Mouse (Mus musculus) limb, embryonic 10.5 days (tissue): ENCODE data around the gene Fgfr2. TPM values are rescaled to one million over a fixed set of nuclear protein-coding genes. Genes with fewer than 3 reads are reported as not detected.

Experiments used
- DNase-seq: peaks from one replicate; pipeline ENCODE4 v3.0.0-alpha.2; 2017; ENCODE audit warnings: low spot score
- H3K27ac ChIP-seq: fragments of 300-500 bp; sonication (generic); 2 replicates; pipeline ENCODE4 v1.5.1; 2016; ENCODE audit warnings: mild to moderate bottlenecking
- H3K27me3 ChIP-seq: fragments of 300-500 bp; sonication (generic); 2 replicates; pipeline ENCODE4 v1.6.1; 2016; ENCODE audit warnings: low read depth, mild to moderate bottlenecking; ENCODE audit not compliant: poor library complexity, severe bottlenecking
- H3K36me3 ChIP-seq: fragments of 300-500 bp; sonication (generic); 2 replicates; pipeline ENCODE4 v1.6.1; 2016; ENCODE audit warnings: mild to moderate bottlenecking, moderate library complexity
- H3K4me1 ChIP-seq: fragments of 300-500 bp; sonication (generic); 2 replicates; pipeline ENCODE4 v1.6.1; 2016
- H3K4me3 ChIP-seq: fragments of 300-500 bp; sonication (generic); 2 replicates; pipeline ENCODE4 v1.5.1; 2016; ENCODE audit warnings: mild to moderate bottlenecking, moderate library complexity
- H3K9me3 ChIP-seq: fragments of 300-500 bp; sonication (generic); replicated peaks from 2 replicates; pipeline ENCODE4 v1.6.1; 2016; ENCODE audit warnings: mild to moderate bottlenecking
- WGBS: fragments of 180-500 bp; shearing (Covaris S2); methylation state at CpG from one replicate; pipeline ENCODE4 v1.1.7; 2016; 5-methylcytosine and 5-hydroxymethylcytosine counted together
- polyA plus RNA-seq: library from polyadenylated mRNA; unstranded; fragments of >200 nt; fragmentation: Nextera tagmentation; extraction: Ambion mirVana; gene quantifications from 2 replicates; pipeline ENCODE4 v1.2.1, GENCODE M21; 2016

Fgfr2 gene
- polyA plus RNA-seq, 1 experiment from 2014 or later, result 64.4 TPM

DNA sequence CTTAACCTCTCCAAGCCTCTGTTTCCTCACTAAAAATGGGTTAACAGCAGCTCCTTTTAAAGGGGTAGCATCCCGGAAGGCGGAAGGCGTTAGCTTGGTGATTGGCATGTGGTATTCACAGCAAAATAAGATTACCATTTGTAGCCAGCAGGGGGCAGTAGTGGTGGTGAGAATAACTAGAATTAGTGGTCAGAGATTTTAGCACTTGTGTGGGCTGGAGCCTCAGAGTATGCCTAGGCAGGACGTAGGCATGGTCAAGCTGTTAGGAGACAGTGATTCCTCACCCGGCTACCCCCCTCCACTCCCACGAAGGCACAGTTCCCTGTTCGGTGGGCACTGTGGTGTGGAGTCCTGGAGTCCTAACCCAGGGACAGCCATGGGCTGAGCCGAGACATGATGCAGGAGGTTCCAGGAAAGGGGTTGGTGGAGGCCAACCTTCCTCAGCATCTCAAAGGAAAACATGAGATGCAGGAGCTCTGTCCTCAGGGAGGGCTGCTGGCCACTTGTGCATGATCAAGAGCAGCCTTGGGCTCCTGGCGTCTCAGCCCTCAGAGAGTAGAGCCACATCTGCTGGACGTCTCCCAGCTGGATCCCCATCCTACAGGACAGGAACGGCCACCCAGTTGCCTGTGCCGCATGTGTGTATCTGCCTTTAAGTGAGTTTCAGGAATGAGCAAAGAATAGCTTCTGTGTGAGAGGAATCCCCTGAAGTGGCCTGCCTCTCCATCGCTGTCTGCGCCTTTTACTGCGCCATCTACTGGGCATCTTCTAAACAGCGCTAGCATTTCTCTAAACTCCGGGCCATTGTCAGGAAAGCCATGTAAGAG is 2360.9 kb downstream of the Fgfr2 start:
- Histone ChIP-seq H3K9me3 (no peaks in the 10 kb centered on the region), H3K36me3 (peaks cover 55% of the 10 kb centered on the region), H3K4me1 (no peaks in the 10 kb centered on the region), H3K27me3 (no peaks in the 10 kb centered on the region), H3K4me3 (no peak overlapping the region), H3K27ac (no peak overlapping the region)
- WGBS, result 46% methylated on average over 17 of the region's 17 CpGs
- DNase-seq, result peak; percentile 68

DNA sequence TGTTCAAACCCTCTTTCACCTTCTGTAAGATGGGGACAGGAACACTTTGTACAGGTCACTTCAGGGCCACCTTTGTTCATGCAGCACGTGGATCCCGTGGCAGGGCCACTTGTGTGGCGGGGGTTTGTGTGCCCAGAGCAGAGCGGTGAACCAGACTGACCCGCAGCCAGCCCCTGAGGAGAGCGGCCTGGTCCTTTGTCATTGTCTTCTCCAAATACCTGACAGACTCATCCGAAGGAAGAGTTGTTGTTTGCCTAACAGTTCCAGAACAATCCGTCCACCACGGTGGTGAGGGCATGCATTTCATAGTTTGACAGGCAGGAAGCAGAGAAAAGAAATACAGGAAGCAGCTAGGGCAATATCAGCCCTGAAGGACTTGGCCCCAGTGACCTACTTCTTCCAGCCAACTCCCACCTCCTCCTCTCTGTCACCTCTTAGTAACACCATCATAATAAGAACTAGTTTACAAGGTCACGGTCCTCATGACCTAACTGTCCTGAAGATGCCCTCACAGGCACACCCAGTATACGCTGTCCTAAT is 2365.8 kb downstream of the Fgfr2 start:
- Histone ChIP-seq H3K4me1 (no peaks in the 10 kb centered on the region), H3K36me3 (peaks cover 77% of the 10 kb centered on the region), H3K27me3 (no peaks in the 10 kb centered on the region), H3K9me3 (no peaks in the 10 kb centered on the region), H3K4me3 (no peak overlapping the region), H3K27ac (no peak overlapping the region)
- 92% methylated on average over 11 of the region's 11 CpGs for WGBS
- DNase-seq, result no peak

DNA sequence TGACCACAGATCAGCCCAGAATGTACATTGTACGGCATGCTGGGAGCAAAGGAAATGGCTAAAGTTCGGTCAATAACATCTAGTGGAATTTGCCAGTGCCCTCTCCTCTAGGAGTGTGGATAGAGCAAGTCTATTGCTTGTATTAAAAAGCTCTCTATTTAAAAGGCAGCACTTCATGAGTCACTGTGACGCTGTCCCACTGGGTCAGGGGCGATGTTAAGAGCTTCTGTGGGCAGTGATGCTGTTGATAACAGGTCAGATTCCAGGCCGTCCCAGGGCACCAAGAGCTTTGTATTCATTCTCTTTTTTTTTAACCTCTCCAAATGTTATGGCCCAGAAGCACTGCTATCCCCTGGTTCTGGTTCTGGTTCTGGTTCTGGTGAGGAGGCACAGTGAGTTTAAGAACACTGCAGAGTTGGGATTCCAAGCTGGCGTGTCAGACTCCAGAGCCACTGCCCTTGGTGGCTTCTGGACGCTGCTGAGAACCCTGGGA is 2366.8 kb downstream of the Fgfr2 start:
- DNase-seq, result no peak
- WGBS, result 94% methylated on average over 7 of the region's 7 CpGs
- H3K36me3 ChIP-seq, result peaks cover 87% of the 10 kb centered on the region
- no peaks in the 10 kb centered on the region for H3K9me3 ChIP-seq
- H3K27me3 ChIP-seq, result no peaks in the 10 kb centered on the region
- no peak overlapping the region for H3K4me3 ChIP-seq
- H3K4me1 ChIP-seq, result peaks cover 3% of the 10 kb centered on the region
- no peak overlapping the region for H3K27ac ChIP-seq

DNA sequence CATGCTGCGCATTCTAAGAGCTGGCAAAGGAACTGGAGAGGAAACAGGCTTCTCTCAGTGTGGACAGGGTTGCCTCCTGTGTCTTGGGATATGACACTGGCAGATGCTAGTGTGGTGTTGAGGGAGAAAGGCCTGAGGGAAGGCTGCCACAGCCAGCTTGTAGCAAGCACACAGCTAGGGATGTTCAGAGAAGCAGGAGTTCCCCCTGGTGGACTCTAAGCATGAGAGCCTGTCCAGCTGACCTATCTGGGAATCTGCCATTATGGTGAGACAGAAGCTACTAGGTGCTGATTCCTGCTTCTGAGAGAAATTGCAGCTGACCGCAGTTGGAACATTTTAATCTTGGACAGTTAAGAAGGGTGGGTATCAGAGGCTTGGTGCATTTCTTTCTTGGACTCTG is 2368.4 kb downstream of the Fgfr2 start:
- Histone ChIP-seq H3K4me3 (no peak overlapping the region), H3K36me3 (peaks cover 87% of the 10 kb centered on the region), H3K4me1 (peaks cover 16% of the 10 kb centered on the region), H3K9me3 (no peaks in the 10 kb centered on the region), H3K27ac (no peak overlapping the region), H3K27me3 (no peaks in the 10 kb centered on the region)
- 95% methylated on average over 2 of the region's 2 CpGs for WGBS
- no peak for DNase-seq

DNA sequence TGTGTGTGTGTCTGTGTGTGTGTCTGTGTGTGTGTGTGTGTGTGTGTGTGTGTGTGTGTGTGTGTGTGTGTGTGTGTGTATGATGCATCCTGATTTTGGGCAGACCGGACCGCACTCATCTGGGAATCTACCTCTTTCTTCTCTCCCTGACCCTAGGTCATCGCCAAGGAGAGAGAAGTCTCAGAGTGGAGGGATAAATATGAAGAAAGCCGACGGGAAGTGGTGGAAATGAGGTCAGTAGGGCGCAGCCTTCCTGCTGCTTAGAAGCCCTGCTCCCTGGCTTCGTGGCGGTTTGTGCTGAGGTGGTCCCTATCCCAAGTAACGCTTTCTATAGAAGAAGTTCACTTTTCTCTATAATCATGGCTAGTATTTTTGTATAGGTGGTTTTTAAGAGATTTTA is 2371.5 kb downstream of the Fgfr2 start:
- DNase-seq, result no peak
- Histone ChIP-seq H3K4me3 (no peak overlapping the region), H3K27me3 (no peaks in the 10 kb centered on the region), H3K36me3 (peaks cover 92% of the 10 kb centered on the region), H3K9me3 (no peaks in the 10 kb centered on the region), H3K27ac (0 out of 2 replicates have a peak overlapping the region, but pooled peaks have one; percentile 72), H3K4me1 (peaks cover 16% of the 10 kb centered on the region)
- WGBS, result 72% methylated on average over 9 of the region's 9 CpGs

DNA sequence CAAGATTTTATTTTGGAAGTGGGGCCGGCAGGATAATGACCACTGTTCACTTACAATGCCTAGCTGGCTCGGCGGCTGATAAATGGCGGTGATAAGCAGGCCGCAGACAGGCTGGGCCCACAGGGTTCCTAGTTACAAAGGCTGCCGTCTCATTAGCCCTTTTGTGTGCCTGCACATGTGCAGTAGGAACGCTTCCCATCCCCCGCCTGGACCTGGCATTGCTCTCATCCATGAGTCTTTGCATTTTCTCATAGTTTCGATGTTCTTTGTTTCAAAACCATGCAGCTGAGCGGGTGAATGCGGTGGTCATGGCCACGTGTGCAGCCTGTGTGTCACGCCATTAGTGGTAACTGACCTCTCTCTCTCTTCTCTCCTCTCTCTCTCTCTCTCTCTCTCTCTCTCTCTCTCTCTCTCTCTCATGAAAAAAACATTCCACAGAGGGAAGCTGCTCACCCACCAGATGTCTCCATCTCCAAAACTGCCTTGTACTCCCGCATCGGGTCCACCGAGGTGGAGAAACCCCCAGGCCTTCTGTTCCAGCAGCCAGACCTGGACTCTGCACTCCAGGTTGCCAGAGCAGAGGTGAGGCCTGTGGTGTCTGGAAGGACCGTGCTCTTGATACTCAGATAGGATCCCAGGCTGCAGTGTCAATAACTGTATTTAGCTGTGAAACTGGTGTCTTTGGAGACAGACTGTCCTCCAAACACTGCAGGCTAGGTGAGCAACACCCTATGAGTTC is 2372.2 kb downstream of the Fgfr2 start:
- no peak overlapping the region for H3K4me3 ChIP-seq
- WGBS, result 64% methylated on average over 17 of the region's 17 CpGs
- H3K9me3 ChIP-seq, result no peaks in the 10 kb centered on the region
- H3K36me3 ChIP-seq, result peaks cover 94% of the 10 kb centered on the region
- H3K27me3 ChIP-seq, result no peaks in the 10 kb centered on the region
- H3K4me1 ChIP-seq, result peaks cover 16% of the 10 kb centered on the region
- peak; percentile 48 for DNase-seq
- peak overlapping the region; percentile 72 for H3K27ac ChIP-seq

DNA sequence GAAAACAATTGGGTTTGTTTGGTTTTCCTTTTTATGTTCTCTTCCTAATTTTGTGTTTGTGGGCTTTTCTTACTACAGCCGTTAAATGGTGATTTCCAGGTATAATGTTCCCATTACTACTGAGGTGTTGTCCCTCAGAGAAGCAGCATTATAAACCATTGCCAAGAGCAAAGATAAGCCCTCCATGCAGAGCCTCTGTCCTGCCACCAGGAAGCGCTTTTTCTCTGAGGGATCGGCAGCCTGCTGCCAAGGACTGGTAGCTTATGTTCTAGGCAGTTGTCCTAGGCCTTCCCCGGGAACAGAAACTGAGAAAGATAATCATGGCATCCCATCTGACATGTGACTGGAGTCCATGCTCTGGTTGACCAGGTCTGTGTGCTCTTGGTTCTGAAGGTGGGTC is 2374.0 kb downstream of the Fgfr2 start:
- H3K36me3 ChIP-seq, result peaks cover 95% of the 10 kb centered on the region
- no peak for DNase-seq
- H3K9me3 ChIP-seq, result no peaks in the 10 kb centered on the region
- H3K27ac ChIP-seq, result no peak overlapping the region
- no peaks in the 10 kb centered on the region for H3K27me3 ChIP-seq
- 96% methylated on average over 4 of the region's 4 CpGs for WGBS
- H3K4me3 ChIP-seq, result no peak overlapping the region
- peaks cover 16% of the 10 kb centered on the region for H3K4me1 ChIP-seq

DNA sequence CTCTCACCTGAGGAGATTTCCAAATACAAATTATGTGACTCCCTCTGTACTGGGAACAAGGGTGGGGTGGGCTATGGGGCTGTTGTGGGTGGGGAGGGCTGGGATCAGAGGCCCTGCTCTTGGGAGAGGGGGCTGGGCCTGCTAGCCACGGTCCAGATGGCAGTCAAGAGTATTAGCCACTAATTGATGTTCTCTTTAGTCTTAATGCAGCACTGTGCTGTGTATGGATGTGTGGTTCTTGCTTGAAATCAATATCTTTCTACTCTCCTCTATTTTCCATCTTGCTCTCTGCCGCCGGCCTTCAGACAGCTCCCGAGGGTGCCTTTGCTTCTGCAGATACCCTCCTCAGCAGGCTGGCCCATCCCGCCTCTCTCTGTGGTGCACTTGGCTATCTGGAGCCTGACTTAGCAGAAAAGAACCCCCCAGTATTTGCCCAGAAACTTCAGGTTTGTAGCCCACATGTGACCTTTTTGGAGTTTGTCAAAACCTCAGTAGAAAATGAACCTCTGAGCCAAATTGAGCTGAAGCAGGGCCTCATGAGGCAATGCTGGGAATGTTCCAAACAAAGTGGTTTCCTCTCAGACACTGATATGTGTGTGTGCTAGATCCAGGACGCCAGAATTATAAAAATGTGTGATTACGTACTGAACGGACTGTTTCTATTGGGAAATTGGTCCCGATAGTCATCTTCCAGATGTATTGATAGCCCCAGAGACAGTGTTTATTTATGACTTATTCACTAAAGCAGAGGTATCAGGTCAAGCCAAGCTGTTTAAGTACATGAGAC is 2379.7 kb downstream of the Fgfr2 start:
- Histone ChIP-seq H3K4me3 (no peak overlapping the region), H3K27me3 (no peaks in the 10 kb centered on the region), H3K27ac (no peak overlapping the region), H3K4me1 (no peaks in the 10 kb centered on the region; the same call in 1 of the 2 replicates), H3K9me3 (no peaks in the 10 kb centered on the region), H3K36me3 (peaks cover 100% of the 10 kb centered on the region)
- WGBS, result 92% methylated on average over 9 of the region's 9 CpGs
- no peak for DNase-seq

DNA sequence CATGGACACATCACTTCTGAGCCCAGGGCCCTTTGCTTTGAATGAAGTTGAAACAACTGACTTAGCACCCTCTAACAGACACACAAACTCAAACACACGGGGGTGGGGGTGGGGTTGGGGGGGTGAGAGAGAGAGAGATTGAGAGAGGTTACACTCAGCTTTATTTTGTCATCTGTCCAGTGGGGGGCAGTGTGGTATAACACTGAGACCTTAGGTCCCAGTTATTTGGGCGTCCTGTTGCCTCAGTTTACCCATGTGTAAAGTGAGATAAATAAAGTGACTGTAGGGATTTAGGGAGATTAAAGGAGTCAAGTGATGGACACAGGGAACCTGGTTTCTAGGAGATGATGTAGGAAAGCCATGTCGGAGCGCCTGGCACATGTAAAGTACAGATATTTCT is 2382.1 kb downstream of the Fgfr2 start:
- peaks cover 100% of the 10 kb centered on the region for H3K36me3 ChIP-seq
- no peak overlapping the region for H3K4me3 ChIP-seq
- 88% methylated on average over 4 of the region's 4 CpGs for WGBS
- DNase-seq, result no peak
- H3K27ac ChIP-seq, result no peak overlapping the region
- no peaks in the 10 kb centered on the region for H3K27me3 ChIP-seq
- no peaks in the 10 kb centered on the region for H3K9me3 ChIP-seq
- no peaks in the 10 kb centered on the region for H3K4me1 ChIP-seq

DNA sequence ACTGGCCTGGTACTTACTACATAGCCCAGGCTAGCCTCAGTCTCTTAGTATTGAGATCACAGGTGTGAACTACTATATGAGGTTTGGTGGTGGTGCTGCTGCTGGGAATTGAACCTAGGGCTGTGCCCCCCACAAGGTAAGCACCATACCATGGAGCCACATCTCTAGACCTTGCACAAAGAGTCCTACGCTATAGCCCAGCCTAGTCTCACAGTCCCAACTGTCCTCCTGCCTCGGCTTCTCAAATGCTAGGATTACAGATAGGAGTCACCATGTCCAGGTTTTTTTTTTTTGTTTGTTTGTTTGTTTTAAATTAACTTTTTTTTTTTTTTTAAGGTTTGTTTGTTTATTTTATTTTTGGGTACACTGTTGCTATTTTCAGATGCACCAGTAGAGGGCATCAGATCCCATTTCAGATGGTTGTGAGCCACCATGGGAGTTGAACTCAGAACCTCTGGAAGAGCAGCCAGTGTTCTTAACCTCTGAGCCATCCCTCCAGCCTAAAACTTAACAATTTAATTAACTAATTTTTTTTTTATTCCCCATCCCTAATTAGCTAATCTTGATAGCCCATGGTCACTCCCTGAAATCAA is 2388.9 kb downstream of the Fgfr2 start:
- WGBS, result 96% methylated on average over 2 of the region's 2 CpGs
- Histone ChIP-seq H3K27me3 (no peaks in the 10 kb centered on the region), H3K36me3 (peaks cover 88% of the 10 kb centered on the region), H3K4me3 (no peak overlapping the region), H3K4me1 (peaks cover 4% of the 10 kb centered on the region; the same call in 1 of the 2 replicates), H3K9me3 (no peaks in the 10 kb centered on the region), H3K27ac (no peak overlapping the region)
- no peak for DNase-seq

DNA sequence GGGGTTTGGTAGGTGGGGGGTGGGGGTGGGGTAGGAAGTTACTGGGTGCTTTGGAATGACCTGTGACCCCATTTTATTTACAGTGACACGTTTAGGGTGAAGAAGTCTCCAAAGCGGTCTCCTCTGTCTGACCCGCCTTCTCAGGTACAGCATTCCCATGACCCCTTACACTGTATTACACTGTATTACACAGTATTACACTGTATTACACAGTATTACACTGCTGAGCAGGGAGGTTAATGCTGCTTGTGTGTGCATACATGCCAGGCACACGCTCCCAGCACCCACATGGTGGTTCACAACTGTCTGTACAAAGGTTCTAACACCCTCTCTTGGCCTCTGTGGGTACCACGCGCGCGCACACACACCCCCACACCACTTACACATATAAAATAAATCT is 2389.7 kb downstream of the Fgfr2 start:
- Histone ChIP-seq H3K27me3 (no peaks in the 10 kb centered on the region), H3K27ac (no peak overlapping the region), H3K4me1 (peaks cover 4% of the 10 kb centered on the region; the same call in 1 of the 2 replicates), H3K36me3 (peaks cover 88% of the 10 kb centered on the region), H3K9me3 (no peaks in the 10 kb centered on the region), H3K4me3 (no peak overlapping the region)
- no peak for DNase-seq
- 91% methylated on average over 8 of the region's 8 CpGs for WGBS

DNA sequence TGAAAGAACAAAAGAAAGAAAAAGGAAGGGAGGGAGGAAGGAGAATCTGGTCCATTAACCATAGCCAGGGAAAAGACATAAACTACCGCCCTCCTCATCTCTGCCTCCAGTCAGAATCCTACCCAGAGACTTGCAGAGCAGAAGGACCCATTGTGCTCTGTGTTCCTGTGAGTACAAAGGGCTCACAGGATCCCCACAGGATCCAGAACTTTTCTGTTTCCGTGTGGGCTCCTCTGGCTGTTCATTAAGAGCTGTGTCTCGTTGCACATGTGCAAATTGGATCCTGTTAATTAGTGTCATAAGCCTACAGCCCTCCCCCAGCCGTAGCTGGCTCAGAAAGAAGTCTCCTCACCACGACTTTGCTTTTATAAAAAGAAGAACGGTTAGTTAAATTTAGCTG is 2390.2 kb downstream of the Fgfr2 start:
- peaks cover 4% of the 10 kb centered on the region; the same call in 1 of the 2 replicates for H3K4me1 ChIP-seq
- H3K4me3 ChIP-seq, result no peak overlapping the region
- 78% methylated on average over 6 of the region's 6 CpGs for WGBS
- no peaks in the 10 kb centered on the region for H3K9me3 ChIP-seq
- no peak overlapping the region for H3K27ac ChIP-seq
- no peaks in the 10 kb centered on the region for H3K27me3 ChIP-seq
- peaks cover 88% of the 10 kb centered on the region for H3K36me3 ChIP-seq
- DNase-seq, result no peak
